Mouse (Mus musculus): ENCODE data around the gene 2410137M14Rik. TPM values are rescaled to one million over a fixed set of nuclear protein-coding genes. Genes with fewer than 3 reads are reported as not detected.

2410137M14Rik gene
- 0.38 TPM in 1 of 2 replicates, not detected in the other for total RNA-seq (2014; rRNA removed)
- 0.36 TPM in 1 of 2 replicates, not detected in the other for polyA plus RNA-seq (2015; fragmentation: Nextera tagmentation; extraction: Ambion mirVana)

DNA sequence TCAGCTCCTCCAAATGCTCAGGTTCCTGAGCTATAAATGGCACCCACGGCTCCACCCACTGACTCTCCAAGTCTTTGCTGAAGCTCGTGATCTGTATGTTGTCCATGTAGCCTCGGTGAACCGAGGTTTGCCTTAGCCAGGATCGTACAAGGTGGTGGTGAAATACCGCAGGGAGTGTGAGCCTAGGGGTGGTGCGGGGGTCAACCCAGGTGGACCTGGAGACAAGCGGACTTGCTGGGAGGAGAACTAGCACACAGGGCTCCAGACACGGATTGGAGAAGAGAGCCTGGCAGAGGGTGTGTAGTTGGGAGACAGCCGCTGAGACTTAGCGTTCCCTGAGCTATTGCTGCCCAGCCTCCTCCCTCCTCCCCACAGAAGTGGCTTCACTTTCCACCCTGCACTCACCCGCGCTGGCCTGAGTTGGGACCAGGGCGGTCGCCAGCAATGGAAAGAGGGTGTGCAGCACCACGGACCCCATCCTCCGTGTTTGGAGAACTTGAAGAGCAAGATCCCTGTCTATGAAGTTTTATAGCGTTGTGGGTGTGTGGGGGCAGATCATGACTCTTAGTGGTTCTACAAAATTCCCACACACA lies at the start of gene 2410137M14Rik:
Gene 2410137M14Rik (minus strand): TSS at position 17 of the 593 bp plus-strand sequence.
- TF ChIP-seq CTCF (IDR thresholded peaks at IDR 0.05; ENCODE audit: low read depth), result no peak
- Histone ChIP-seq H3K4me2 (ENCODE audit: low read depth) (no peak within 1 kb of the TSS), H3K27ac (ENCODE audit: low read depth, low read length) (no peak within 1 kb of the TSS), H3K4me3 (ENCODE audit: low read depth, low read length) (no peak within 1 kb of the TSS), H3K9ac (no peak within 1 kb of the TSS), H3K36me3 (ENCODE audit: insufficient read depth) (no peaks in the 10 kb centered on the region), H3K9me3 (ENCODE audit: low read length) (no peaks in the 10 kb centered on the region), H3K4me1 (ENCODE audit: insufficient read depth) (no peaks in the 10 kb centered on the region), H3K27me3 (ENCODE audit: insufficient read depth, low read length) (no peaks in the 10 kb centered on the region; the same call in 1 of the 2 replicates)
- ATAC-seq (no peak), DNase-seq (no peak)
- WGBS, result 11% methylated on average over 18 of the region's 18 CpGs

DNA sequence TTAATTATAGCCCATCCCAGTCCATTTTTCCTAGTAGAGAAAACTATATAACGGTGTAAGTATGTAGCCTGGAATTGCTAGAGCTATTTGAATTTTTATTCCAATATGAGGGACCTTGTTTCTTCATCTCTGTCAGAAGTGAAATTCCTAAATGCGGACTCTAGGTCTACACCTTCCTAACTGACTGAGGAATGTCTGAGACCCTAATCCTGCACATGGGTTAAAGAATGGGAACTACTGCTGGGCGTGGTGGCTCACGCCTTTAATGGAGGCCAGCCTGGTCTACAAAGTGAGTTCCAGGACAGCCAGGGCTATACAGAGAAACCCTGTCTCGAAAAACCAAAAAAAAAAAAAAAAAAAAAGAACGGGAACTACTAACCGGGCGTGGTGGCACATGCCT lies 48.1 kb upstream of the 2410137M14Rik start:
- no peaks in the 10 kb centered on the region; the same call in 1 of the 2 replicates for H3K4me1 ChIP-seq (ENCODE audit: insufficient read depth)
- no peaks in the 10 kb centered on the region for H3K36me3 ChIP-seq (ENCODE audit: insufficient read depth)
- WGBS, result 50% methylated on average over 8 of the region's 8 CpGs
- no peak for DNase-seq
- peak overlapping the region; percentile 38 for H3K4me3 ChIP-seq (ENCODE audit: low read depth, low read length)
- no peak for TF ChIP-seq CTCF (IDR thresholded peaks at IDR 0.05; ENCODE audit: low read depth)
- peak; percentile 1 for ATAC-seq
- H3K4me2 ChIP-seq (ENCODE audit: low read depth), result peak overlapping the region; percentile 46
- H3K9me3 ChIP-seq (ENCODE audit: low read length), result no peaks in the 10 kb centered on the region
- H3K9ac ChIP-seq, result peak overlapping the region; percentile 65
- peak overlapping the region; percentile 96 for H3K27ac ChIP-seq (ENCODE audit: low read depth, low read length)
- no peaks in the 10 kb centered on the region for H3K27me3 ChIP-seq (ENCODE audit: insufficient read depth, low read length)

DNA sequence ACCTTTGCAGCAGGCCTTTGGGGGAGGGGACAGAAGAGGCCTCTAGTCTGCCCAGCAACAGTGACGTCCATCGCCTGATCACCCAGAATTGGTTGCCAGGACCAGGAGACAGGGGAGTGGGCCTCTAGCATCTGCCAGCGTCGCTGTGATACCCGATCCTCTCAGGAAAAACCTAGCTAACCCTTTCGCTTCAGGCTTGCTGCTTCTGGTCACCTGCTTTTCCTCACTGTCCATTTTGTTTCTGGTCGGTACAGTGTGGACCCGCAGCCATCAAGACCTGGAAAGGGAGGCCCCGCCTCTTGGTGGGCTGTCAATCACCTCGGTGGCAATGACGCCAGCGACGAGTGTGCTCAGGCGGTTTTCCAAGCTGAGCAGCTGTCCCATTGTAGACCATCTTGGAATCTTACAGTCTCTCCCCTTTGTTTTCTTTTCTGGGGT lies 47.7 kb upstream of the 2410137M14Rik start:
- Histone ChIP-seq H3K27me3 (ENCODE audit: insufficient read depth, low read length) (no peaks in the 10 kb centered on the region), H3K9ac (peak overlapping the region; percentile 65), H3K36me3 (ENCODE audit: insufficient read depth) (no peaks in the 10 kb centered on the region), H3K4me2 (ENCODE audit: low read depth) (peak overlapping the region; percentile 46), H3K9me3 (ENCODE audit: low read length) (no peaks in the 10 kb centered on the region), H3K4me1 (ENCODE audit: insufficient read depth) (no peaks in the 10 kb centered on the region; the same call in 1 of the 2 replicates), H3K27ac (ENCODE audit: low read depth, low read length) (peak overlapping the region; percentile 96), H3K4me3 (ENCODE audit: low read depth, low read length) (peak overlapping the region; percentile 38)
- under 1% methylated on average over 14 of the region's 14 CpGs for WGBS
- no peak for TF ChIP-seq CTCF (IDR thresholded peaks at IDR 0.05; ENCODE audit: low read depth)
- DNase-seq, result peak; percentile 98
- peak; percentile 98 for ATAC-seq

DNA sequence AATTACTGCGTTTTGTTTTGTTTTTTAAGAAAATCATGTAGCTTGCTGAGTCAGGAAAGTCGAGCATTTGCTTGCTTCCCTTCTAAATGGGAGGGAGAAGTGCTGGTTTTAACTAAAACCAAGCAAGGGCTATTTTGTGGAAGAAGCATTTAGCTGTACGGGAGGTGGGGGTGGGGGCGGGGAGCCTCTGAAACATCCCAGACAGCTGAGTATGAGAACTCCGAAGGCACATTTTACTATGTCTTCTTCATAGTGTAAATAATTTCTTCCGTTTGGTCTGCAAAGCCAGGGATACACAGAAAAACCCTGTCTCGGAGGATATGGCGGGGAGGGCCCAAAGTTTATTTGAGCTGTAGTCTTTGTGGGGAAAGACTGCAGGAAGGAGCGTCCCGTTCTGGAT lies 47.2 kb upstream of the 2410137M14Rik start:
- TF ChIP-seq CTCF (IDR thresholded peaks at IDR 0.05; ENCODE audit: low read depth), result no peak
- ATAC-seq (peak; percentile 21), DNase-seq (no peak)
- Histone ChIP-seq H3K36me3 (ENCODE audit: insufficient read depth) (no peaks in the 10 kb centered on the region), H3K4me2 (ENCODE audit: low read depth) (peak overlapping the region; percentile 46), H3K4me3 (ENCODE audit: low read depth, low read length) (peak overlapping the region; percentile 38), H3K27ac (ENCODE audit: low read depth, low read length) (peak overlapping the region; percentile 96), H3K9ac (peak overlapping the region; percentile 65), H3K4me1 (ENCODE audit: insufficient read depth) (no peaks in the 10 kb centered on the region; the same call in 1 of the 2 replicates), H3K9me3 (ENCODE audit: low read length) (no peaks in the 10 kb centered on the region), H3K27me3 (ENCODE audit: insufficient read depth, low read length) (no peaks in the 10 kb centered on the region)
- WGBS, result under 1% methylated on average over 10 of the region's 10 CpGs

DNA sequence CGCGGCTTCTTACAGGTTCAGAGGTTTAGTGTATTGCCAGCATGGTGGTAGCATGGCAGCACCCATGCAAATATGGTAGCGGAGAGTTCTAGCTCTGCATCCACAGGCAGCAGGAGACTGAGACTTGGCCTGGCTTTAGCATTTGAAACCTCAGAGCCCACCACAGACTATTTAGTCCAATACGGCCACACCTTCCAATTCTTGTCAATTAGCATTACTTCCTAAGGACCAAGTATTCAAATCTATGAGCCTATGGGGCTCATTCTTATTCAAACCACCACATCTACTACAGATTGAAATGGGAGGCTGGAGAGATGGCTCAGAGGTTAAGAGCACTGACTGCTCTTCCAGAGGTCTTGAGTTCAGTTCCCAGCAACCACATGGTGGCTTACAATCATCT lies 46.4 kb upstream of the 2410137M14Rik start:
- no peak overlapping the region for H3K9ac ChIP-seq
- DNase-seq (no peak), ATAC-seq (no peak)
- no peaks in the 10 kb centered on the region; the same call in 1 of the 2 replicates for H3K4me1 ChIP-seq (ENCODE audit: insufficient read depth)
- 94% methylated on average over 4 of the region's 4 CpGs for WGBS
- H3K4me3 ChIP-seq (ENCODE audit: low read depth, low read length), result no peak overlapping the region
- H3K36me3 ChIP-seq (ENCODE audit: insufficient read depth), result no peaks in the 10 kb centered on the region
- H3K27me3 ChIP-seq (ENCODE audit: insufficient read depth, low read length), result no peaks in the 10 kb centered on the region
- H3K27ac ChIP-seq (ENCODE audit: low read depth, low read length), result peak overlapping the region; percentile 96; the same call in 1 of the 2 replicates
- TF ChIP-seq CTCF (IDR thresholded peaks at IDR 0.05; ENCODE audit: low read depth), result no peak
- no peak overlapping the region for H3K4me2 ChIP-seq (ENCODE audit: low read depth)
- no peaks in the 10 kb centered on the region for H3K9me3 ChIP-seq (ENCODE audit: low read length)

DNA sequence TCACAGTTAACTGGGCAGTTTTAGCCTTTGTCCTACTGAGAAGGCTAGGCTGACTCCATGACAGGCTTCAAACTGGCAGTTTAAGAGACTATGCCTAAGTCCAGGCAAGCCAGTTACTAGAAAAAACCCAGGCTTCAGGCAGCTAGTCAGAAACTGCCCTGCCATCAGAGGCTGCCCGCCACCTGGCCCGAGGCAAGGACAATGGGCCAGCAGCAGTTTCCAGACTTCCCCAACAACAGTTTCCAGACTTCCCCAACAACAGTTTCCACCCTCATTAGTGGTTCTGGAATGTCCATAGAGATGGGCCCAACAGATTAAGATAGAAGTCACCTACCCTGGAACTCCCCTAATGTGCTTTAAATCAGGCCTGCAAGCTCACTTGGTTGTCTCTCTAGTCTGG lies 45.4 kb upstream of the 2410137M14Rik start:
- ATAC-seq (no peak), DNase-seq (no peak)
- WGBS, result 65% methylated on average over 2 of the region's 2 CpGs
- H3K27ac ChIP-seq (ENCODE audit: low read depth, low read length), result no peak overlapping the region
- H3K4me3 ChIP-seq (ENCODE audit: low read depth, low read length), result no peak overlapping the region
- H3K36me3 ChIP-seq (ENCODE audit: insufficient read depth), result no peaks in the 10 kb centered on the region
- H3K9me3 ChIP-seq (ENCODE audit: low read length), result no peaks in the 10 kb centered on the region
- H3K9ac ChIP-seq, result no peak overlapping the region
- no peak for TF ChIP-seq CTCF (IDR thresholded peaks at IDR 0.05; ENCODE audit: low read depth)
- no peaks in the 10 kb centered on the region for H3K27me3 ChIP-seq (ENCODE audit: insufficient read depth, low read length)
- no peak overlapping the region for H3K4me2 ChIP-seq (ENCODE audit: low read depth)
- H3K4me1 ChIP-seq (ENCODE audit: insufficient read depth), result no peaks in the 10 kb centered on the region; the same call in 1 of the 2 replicates

Data from forebrain, postnatal 0 days (tissue).